Mouse (Mus musculus) layer of hippocampus, postnatal 10 days (tissue): ENCODE measurements around the gene Tab2. TPM values are rescaled to one million over a fixed set of nuclear protein-coding genes. Genes with fewer than 3 reads are reported as not detected.
"Not testable (repeated sequence)": the region's sequence is repeated elsewhere in the genome, so short reads cannot be mapped to it uniquely, and the experiment has no call there.

ENCODE experiments used
- DNase-seq, 2 experiments: peaks; one replicate each; pipeline ENCODE4 v3.0.0; 2021; ENCODE audit warnings: low spot score in 2 of 2
- total RNA-seq, 2 experiments: library from RNA; stranded (reverse); gene quantifications; 2 replicates each; pipeline ENCODE4 v1.2.3; 2021

The Tab2 gene
- total RNA-seq, 2 experiments from 2014 or later, result 61.9 to 69.2 TPM

GRCm38 (mm10) chr10:7900719-7901627, 55.1 kb downstream of the Tab2 start:
- no peak for DNase-seq

GRCm38 (mm10) chr10:7888256-7888868, 67.7 kb downstream of the Tab2 start:
- DNase-seq, result no peak

- DNase-seq, result peak; percentile 82 to 88
Measured at GRCm38 (mm10) chr10:7883524-7883923, 72.5 kb downstream of the Tab2 start.

- DNase-seq, result no peak
Measured at GRCm38 (mm10) chr10:7881971-7882370, 74.1 kb downstream of the Tab2 start.

- not testable (repeated sequence) for DNase-seq
Measured at GRCm38 (mm10) chr10:7880283-7880682, 75.7 kb downstream of the Tab2 start.

- no peak for DNase-seq
Measured at GRCm38 (mm10) chr10:7874194-7874593, 81.8 kb downstream of the Tab2 start.

- DNase-seq, result no peak
Measured at GRCm38 (mm10) chr10:7871381-7872020, 84.5 kb downstream of the Tab2 start.

- DNase-seq, result peak; percentile 34 to 56
Measured at GRCm38 (mm10) chr10:7870571-7871315, 85.3 kb downstream of the Tab2 start.

GRCm38 (mm10) chr10:7869746-7870145, 86.3 kb downstream of the Tab2 start:
- no peak for DNase-seq

- DNase-seq, result no peak
Measured at GRCm38 (mm10) chr10:7867666-7868030, 88.4 kb downstream of the Tab2 start.

- peak; percentile 28 to 45 for DNase-seq
Measured at GRCm38 (mm10) chr10:7866762-7867665, 89.0 kb downstream of the Tab2 start.

- no peak for DNase-seq
Measured at GRCm38 (mm10) chr10:7864806-7865205, 91.2 kb downstream of the Tab2 start.

GRCm38 (mm10) chr10:7864184-7864583, 91.8 kb downstream of the Tab2 start:
- DNase-seq, result no peak

- DNase-seq, result peak in 1 of 2 experiments; percentile 7
Measured at GRCm38 (mm10) chr10:7863411-7863810, 92.6 kb downstream of the Tab2 start.

- no peak for DNase-seq
Measured at GRCm38 (mm10) chr10:7861937-7862657, 93.9 kb downstream of the Tab2 start.

- no peak for DNase-seq
Measured at GRCm38 (mm10) chr10:7861259-7861936, 94.6 kb downstream of the Tab2 start.

GRCm38 (mm10) chr10:7860494-7860893, 95.5 kb downstream of the Tab2 start:
- no peak for DNase-seq
